Mouse (Mus musculus) CH12.LX (cell line): ENCODE results near the gene Syngap1.

Experiments
- CTCF ChIP-seq, 2 experiments: IDR thresholded peaks in 1 of 2; conservative IDR thresholded peaks in 1 of 2; 2 replicates each; pipeline ENCODE4 v1.5.1; 2011 to 2012; ENCODE audit warnings: low read depth in 2 of 2, low read length in 2 of 2, improper control_type of control experiment in 1 of 2, inconsistent platforms in 1 of 2, mild to moderate bottlenecking in 1 of 2, moderate library complexity in 1 of 2
- ELF1 ChIP-seq: IDR thresholded peaks from 2 replicates; pipeline ENCODE4 v1.6.1; 2014; ENCODE audit warnings: low read depth, mild to moderate bottlenecking, inconsistent platforms, low read length, improper control_type of control experiment
- EP300 ChIP-seq: IDR thresholded peaks from 2 replicates; pipeline ENCODE4 v1.6.1; 2011; ENCODE audit warnings: low read length, improper control_type of control experiment
- HCFC1 ChIP-seq: IDR thresholded peaks from 2 replicates; pipeline ENCODE4 v1.6.1; 2012; ENCODE audit warnings: low read depth, mild to moderate bottlenecking, inconsistent platforms, low read length, improper control_type of control experiment
- MAX ChIP-seq: IDR thresholded peaks from 2 replicates; pipeline ENCODE4 v1.6.1; 2011; ENCODE audit warnings: low read length, improper control_type of control experiment
- MYC ChIP-seq: IDR thresholded peaks from 2 replicates; pipeline ENCODE4 v1.6.1; 2011; ENCODE audit warnings: low read depth, mild to moderate bottlenecking, improper control_type of control experiment, low read length
- POLR2A ChIP-seq: IDR thresholded peaks from 2 replicates; pipeline ENCODE4 v1.6.1; 2011; ENCODE audit warnings: low read depth, mild to moderate bottlenecking, improper control_type of control experiment, low read length
- RCOR1 ChIP-seq: conservative IDR thresholded peaks from 2 replicates; pipeline ENCODE4 v1.6.1; 2012; ENCODE audit warnings: low read depth, mild to moderate bottlenecking, inconsistent platforms, low read length, improper control_type of control experiment
- SMC3 ChIP-seq: IDR thresholded peaks from 2 replicates; pipeline ENCODE4 v1.6.1; 2011; ENCODE audit warnings: low read depth, low read length, improper control_type of control experiment
- USF2 ChIP-seq: conservative IDR thresholded peaks from 2 replicates; pipeline ENCODE4 v1.6.1; 2011; ENCODE audit warnings: low read depth, low read length, improper control_type of control experiment

DNA sequence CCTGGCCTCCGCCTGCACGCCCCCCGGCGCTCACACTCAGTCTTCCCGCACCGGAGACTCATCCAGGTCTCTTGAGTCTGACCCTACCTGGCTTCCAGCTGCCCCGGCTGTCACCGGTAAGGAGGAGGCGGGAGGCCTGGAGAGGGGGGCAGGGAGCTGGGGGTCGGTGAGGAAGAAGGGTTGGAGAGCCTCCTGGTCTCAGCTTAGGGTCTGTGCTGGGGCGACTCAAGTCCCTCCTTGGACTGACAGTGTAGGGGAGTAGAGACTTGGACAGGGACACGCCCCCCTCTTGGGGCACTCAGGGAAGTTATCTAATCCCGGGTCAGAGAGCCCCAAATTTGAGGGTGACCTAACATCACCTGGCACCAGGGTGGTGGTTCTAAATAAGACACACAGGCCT, 7.6 kb upstream of the Syngap1 start:
- TF ChIP-seq CTCF (conservative IDR thresholded peaks at IDR 0.05 in 1 of 2, IDR thresholded peaks at IDR 0.05 in 1 of 2; ENCODE audit: low read depth in 2 of 2, low read length in 2 of 2) = no peak
- TF ChIP-seq MYC = no peak
- TF ChIP-seq USF2 = no peak
- TF ChIP-seq HCFC1 = no peak
- TF ChIP-seq EP300 = no peak
- no peak for TF ChIP-seq ELF1
- no peak for TF ChIP-seq POLR2A
- no peak for TF ChIP-seq MAX
- TF ChIP-seq SMC3 = no peak
- no peak for TF ChIP-seq RCOR1
